11 mouse cellular contexts compared by ENCODE assay signal in the genomic region with DNA sequence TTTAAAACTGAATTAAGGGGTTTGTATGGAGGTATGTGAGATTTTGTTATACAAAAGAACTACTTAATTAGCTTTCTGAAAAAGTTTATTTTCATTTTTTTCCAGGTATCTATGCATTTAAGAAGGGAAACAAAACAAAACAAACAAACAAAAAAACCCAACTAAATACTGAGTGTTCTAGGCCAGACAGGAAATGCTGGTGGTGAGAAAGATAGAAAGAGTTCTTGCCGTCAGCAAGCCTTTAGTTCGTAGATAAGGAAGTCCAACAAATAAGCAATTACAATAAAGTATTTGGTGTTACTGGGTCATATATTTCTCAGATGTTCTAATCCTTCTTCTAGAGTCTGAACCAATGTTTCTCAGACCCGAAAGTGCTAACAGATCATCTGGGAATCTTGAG. TPM values are rescaled to one million over a fixed set of nuclear protein-coding genes. Genes with fewer than 3 reads are reported as not detected.
DNase-seq lines count a peak whose midpoint lies in the region; ATAC-seq and TF ChIP-seq lines count a peak whose summit lies in the region.
"Had no signal": no experiment of that assay in that cellular context is flagged by ENCODE, and none has a peak within 500 bp of the region (broad histone marks: within the 10 kb centered on the region; RNA-seq: fewer than 3 reads in every experiment).

No protein-coding gene starts in this region.

- no peak overlapping the region for H3K9ac ChIP-seq in embryonic facial prominence, embryonic 11.5 days (replicated peaks; ENCODE audit: low read length)
- H3K9ac ChIP-seq in hindbrain, embryonic 12.5 days = no peak overlapping the region
- H3K9ac ChIP-seq in midbrain, embryonic 15.5 days = peak overlapping the region; percentile 98; the same call in 1 of the 2 replicates

- no peak for TF ChIP-seq POLR2A in kidney, adult 2 months (IDR thresholded peaks at IDR 0.05; ENCODE audit: low read depth, low read length)

- no peaks in the 10 kb centered on the region for H3K4me1 ChIP-seq in embryonic facial prominence, embryonic 11.5 days (ENCODE audit: control insufficient read depth, insufficient read depth, low read length)
- peaks cover 7% of the 10 kb centered on the region for H3K4me1 ChIP-seq in hindbrain, embryonic 12.5 days
- H3K4me1 ChIP-seq in midbrain, embryonic 15.5 days = peaks cover 19% of the 10 kb centered on the region
- H3K4me1 ChIP-seq in kidney, adult 2 months (ENCODE audit: control insufficient read depth, insufficient read depth, low read length) = no peaks in the 10 kb centered on the region

- no peaks in the 10 kb centered on the region for H3K9me3 ChIP-seq in embryonic facial prominence, embryonic 11.5 days (replicated peaks; ENCODE audit: control insufficient read depth, low read length)
- H3K9me3 ChIP-seq in hindbrain, embryonic 12.5 days (replicated peaks) = no peaks in the 10 kb centered on the region
- H3K9me3 ChIP-seq in midbrain, embryonic 15.5 days = no peaks in the 10 kb centered on the region
- H3K9me3 ChIP-seq: heart, embryonic 10.5 days had no signal

- no peaks in the 10 kb centered on the region for H3K36me3 ChIP-seq in embryonic facial prominence, embryonic 11.5 days (replicated peaks; ENCODE audit: control insufficient read depth, insufficient read depth, low read depth, low read length)
- no peaks in the 10 kb centered on the region for H3K36me3 ChIP-seq in hindbrain, embryonic 12.5 days
- H3K36me3 ChIP-seq in midbrain, embryonic 15.5 days (replicated peaks) = no peaks in the 10 kb centered on the region
- no peaks in the 10 kb centered on the region for H3K36me3 ChIP-seq in kidney, adult 2 months (ENCODE audit: control insufficient read depth, insufficient read depth, low read length)
- H3K36me3 ChIP-seq: heart, embryonic 10.5 days had no signal

- peak overlapping the region; percentile 64 for H3K4me3 ChIP-seq in left cerebral cortex, adult 2 months
- peak overlapping the region; percentile 85 for H3K4me3 ChIP-seq in embryonic facial prominence, embryonic 11.5 days (ENCODE audit: low read depth, low read length)
- peak overlapping the region; percentile 85 for H3K4me3 ChIP-seq in hindbrain, embryonic 12.5 days
- H3K4me3 ChIP-seq in midbrain, embryonic 15.5 days = peak overlapping the region; percentile 96
- H3K4me3 ChIP-seq in kidney, adult 2 months (ENCODE audit: insufficient read depth, low read depth, low read length) = no peak overlapping the region

- no peak overlapping the region for H3K4me2 ChIP-seq in embryonic facial prominence, embryonic 11.5 days (ENCODE audit: low read depth, low read length)
- H3K4me2 ChIP-seq in hindbrain, embryonic 12.5 days (replicated peaks) = peak overlapping the region; percentile 87
- H3K4me2 ChIP-seq in midbrain, embryonic 15.5 days = peak overlapping the region; percentile 67

- TF ChIP-seq CTCF in left cerebral cortex, adult 2 months (IDR thresholded peaks at IDR 0.05) = no peak
- no peak for TF ChIP-seq CTCF in kidney, adult 2 months (conservative IDR thresholded peaks at IDR 0.05; ENCODE audit: insufficient read depth, insufficient read length, low read depth, low read length)

- no peaks in the 10 kb centered on the region for H3K27me3 ChIP-seq in embryonic facial prominence, embryonic 11.5 days (ENCODE audit: control insufficient read depth, insufficient read depth, low read length)
- H3K27me3 ChIP-seq in hindbrain, embryonic 12.5 days = no peaks in the 10 kb centered on the region
- no peaks in the 10 kb centered on the region for H3K27me3 ChIP-seq in midbrain, embryonic 15.5 days (replicated peaks)
- H3K27me3 ChIP-seq in kidney, adult 2 months (replicated peaks; ENCODE audit: control insufficient read depth, insufficient read depth, low read length) = no peaks in the 10 kb centered on the region

- no peak for DNase-seq in left cerebral cortex, adult 2 months (ENCODE audit: extremely low spot score in 1 of 2, low spot score in 2 of 2)
- DNase-seq in left cerebral cortex, postnatal 14 days (ENCODE audit: low spot score in 2 of 2) = no peak
- no peak for DNase-seq in embryonic facial prominence, embryonic 11.5 days (ENCODE audit: low spot score)
- DNase-seq in adrenal gland, postnatal 14 days = no peak
- no peak for DNase-seq in cerebellum, adult 9-11 months
- no peak for DNase-seq in kidney, adult 2 months

- ATAC-seq in embryonic facial prominence, embryonic 11.5 days (replicated peaks; ENCODE audit: insufficient number of reproducible peaks, low FRiP score, low TSS enrichment, low read depth) = no peak
- no peak for ATAC-seq in hindbrain, embryonic 12.5 days (ENCODE audit: low FRiP score)
- no peak for ATAC-seq in midbrain, embryonic 15.5 days (replicated peaks)

- H3K27ac ChIP-seq in left cerebral cortex, adult 2 months = peak overlapping the region; percentile 97; the same call in 1 of the 2 replicates
- no peak overlapping the region for H3K27ac ChIP-seq in embryonic facial prominence, embryonic 11.5 days (replicated peaks; ENCODE audit: low read depth, low read length)
- H3K27ac ChIP-seq in hindbrain, embryonic 12.5 days = no peak overlapping the region
- H3K27ac ChIP-seq in midbrain, embryonic 15.5 days = peak overlapping the region; percentile 92; the same call in 1 of the 2 replicates
- H3K27ac ChIP-seq in kidney, adult 2 months (ENCODE audit: insufficient read depth, low read depth, low read length) = no peak overlapping the region
- H3K27ac ChIP-seq: heart, embryonic 10.5 days had no signal

- intact Hi-C loops in left cerebral cortex, adult 2 months (cut with DNase I) = loop anchor here (5.0 kb wide), 2 partner anchors 247 to 378 kb away; a partner anchor contains a TSS
- intact Hi-C loops in left cerebral cortex, postnatal 14 days (cut with DNase I) = loop anchor here (5.0 kb wide), 1 partner anchor 107 kb away; a partner anchor contains a TSS

- WGBS in embryonic facial prominence, embryonic 11.5 days = 67% methylated on average over 3 of the region's 3 CpGs
- WGBS in hindbrain, embryonic 12.5 days = 74% methylated on average over 3 of the region's 3 CpGs
- WGBS in midbrain, embryonic 15.5 days = 63% methylated on average over 3 of the region's 3 CpGs
- 80% methylated on average over 3 of the region's 3 CpGs for WGBS in kidney, adult 2 months

RNA-seq across cellular contexts. Expression of a gene that starts 1.8 kb away (rescaled TPM):
- 100 to 1,000 TPM; 278 to 282 TPM for total RNA-seq in left cerebral cortex, adult 2 months (2021)
- 100 to 1,000 TPM; 465 to 490 TPM for total RNA-seq in left cerebral cortex, postnatal 14 days (2021)
- 6.2 and 6.7 TPM in 2 replicates for polyA plus RNA-seq in embryonic facial prominence, embryonic 11.5 days (2014; fragmentation: Nextera tagmentation; extraction: Ambion mirVana)
- polyA plus RNA-seq in hindbrain, embryonic 12.5 days (2016; fragmentation: Nextera tagmentation; extraction: Ambion mirVana) = 11.2 and 13.0 TPM in 2 replicates
- 29.9 and 30.6 TPM in 2 replicates for polyA plus RNA-seq in midbrain, embryonic 15.5 days (2015; fragmentation: Nextera tagmentation; extraction: Ambion mirVana)
- total RNA-seq in adrenal gland, postnatal 14 days (2021) = 6.7 and 11.4 TPM in 2 replicates
- 1.5 TPM in 2 replicates for polyA plus RNA-seq in kidney, adult 2 months (2012; rRNA removed)

RNA-seq across cellular contexts. Expression of a gene that starts 52.7 kb away (rescaled TPM):
- under 1 TPM in 1 of 2 experiments, not detected in 1; 0.48 TPM for total RNA-seq in left cerebral cortex, adult 2 months (2021)
- total RNA-seq in left cerebral cortex, postnatal 14 days (2021) = not detected
- 13.7 and 16.9 TPM in 2 replicates for polyA plus RNA-seq in embryonic facial prominence, embryonic 11.5 days (2014; fragmentation: Nextera tagmentation; extraction: Ambion mirVana)
- polyA plus RNA-seq in hindbrain, embryonic 12.5 days (2016; fragmentation: Nextera tagmentation; extraction: Ambion mirVana) = 3.2 and 4.7 TPM in 2 replicates
- polyA plus RNA-seq in midbrain, embryonic 15.5 days (2015; fragmentation: Nextera tagmentation; extraction: Ambion mirVana) = 0.60 and 0.98 TPM in 2 replicates
- total RNA-seq in adrenal gland, postnatal 14 days (2021) = 2.0 and 2.6 TPM in 2 replicates
- polyA plus RNA-seq in kidney, adult 2 months (2012; rRNA removed) = 2.0 and 3.3 TPM in 2 replicates
- total RNA-seq: left cerebral cortex, postnatal 10 days had no signal

RNA-seq across cellular contexts. Expression of a gene that starts 56.4 kb away (rescaled TPM):
- total RNA-seq in left cerebral cortex, adult 2 months (2021) = 1 to 10 TPM; 6.5 to 8.5 TPM
- total RNA-seq in left cerebral cortex, postnatal 14 days (2021) = 1 to 10 TPM; 6.4 to 6.9 TPM
- polyA plus RNA-seq in embryonic facial prominence, embryonic 11.5 days (2014; fragmentation: Nextera tagmentation; extraction: Ambion mirVana) = 10.2 and 11.4 TPM in 2 replicates
- polyA plus RNA-seq in hindbrain, embryonic 12.5 days (2016; fragmentation: Nextera tagmentation; extraction: Ambion mirVana) = 12.6 and 13.2 TPM in 2 replicates
- 6.5 and 6.8 TPM in 2 replicates for polyA plus RNA-seq in midbrain, embryonic 15.5 days (2015; fragmentation: Nextera tagmentation; extraction: Ambion mirVana)
- total RNA-seq in adrenal gland, postnatal 14 days (2021) = 1.4 and 1.8 TPM in 2 replicates
- 0.19 and 0.22 TPM in 2 replicates for polyA plus RNA-seq in kidney, adult 2 months (2012; rRNA removed)
- total RNA-seq: common myeloid progenitor, adult 5-6 weeks had no signal

Comparison
In these comparisons a context has a peak if more than half of its experiments do, and no peak if none do; other contexts are left out.
1. H3K27ac ChIP-seq: peak in left cerebral cortex, adult 2 months (single experiment) and midbrain, embryonic 15.5 days (single experiment); none in embryonic facial prominence, embryonic 11.5 days (single experiment), hindbrain, embryonic 12.5 days (single experiment) and kidney, adult 2 months (single experiment).